Mouse (Mus musculus): ENCODE measurements around the gene Ifit1bl1. TPM values are rescaled to one million over a fixed set of nuclear protein-coding genes. Genes with fewer than 3 reads are reported as not detected.
"Not testable (repeated sequence)": the region's sequence is repeated elsewhere in the genome, so short reads cannot be mapped to it uniquely, and the experiment has no call there.

The Ifit1bl1 gene
- polyA plus RNA-seq, 1 experiment from 2014 or later: 0.42 TPM

DNA sequence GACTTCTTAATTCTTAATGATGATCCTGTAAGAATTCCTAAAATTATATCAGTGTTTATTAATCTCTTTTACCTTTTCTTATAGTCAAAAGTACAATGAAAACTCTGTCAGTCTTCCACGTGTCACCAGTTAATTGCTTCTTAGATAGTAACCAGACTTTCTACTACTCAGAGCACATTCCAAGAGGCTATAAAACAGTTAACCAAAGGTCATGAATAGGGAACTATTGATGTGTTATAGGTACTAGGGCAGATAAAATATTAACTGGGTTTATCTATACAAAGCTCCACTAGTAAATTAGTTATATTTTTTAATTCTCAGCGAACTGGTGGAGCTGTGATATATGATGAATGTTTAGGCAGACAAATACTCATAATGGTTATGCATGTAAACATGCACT, 25.7 kb upstream of the Ifit1bl1 start:
- Histone ChIP-seq H3K27ac (ENCODE audit: low read depth, low read length) (no peak overlapping the region), H3K4me2 (replicated peaks; ENCODE audit: low read depth, low read length) (no peak overlapping the region), H3K36me3 (ENCODE audit: control insufficient read depth, insufficient read depth, low read length) (no peaks in the 10 kb centered on the region), H3K4me3 (ENCODE audit: low read depth, low read length) (no peak overlapping the region), H3K27me3 (ENCODE audit: control insufficient read depth, insufficient read depth, low read length) (no peaks in the 10 kb centered on the region), H3K9ac (ENCODE audit: low read depth, low read length) (no peak overlapping the region), H3K4me1 (replicated peaks; ENCODE audit: control insufficient read depth, insufficient read depth, low read length) (no peaks in the 10 kb centered on the region), H3K9me3 (ENCODE audit: control insufficient read depth, low read length) (no peaks in the 10 kb centered on the region)
- no peak for ATAC-seq (ENCODE audit: low FRiP score)
- no peak for DNase-seq (ENCODE audit: low spot score)
- WGBS: 85% methylated on average over 2 of the region's 2 CpGs

- Histone ChIP-seq H3K9me3 (ENCODE audit: control insufficient read depth, low read length) (no peaks in the 10 kb centered on the region), H3K4me2 (replicated peaks; ENCODE audit: low read depth, low read length) (no peak overlapping the region), H3K27me3 (ENCODE audit: control insufficient read depth, insufficient read depth, low read length) (no peaks in the 10 kb centered on the region), H3K4me1 (replicated peaks; ENCODE audit: control insufficient read depth, insufficient read depth, low read length) (no peaks in the 10 kb centered on the region), H3K27ac (ENCODE audit: low read depth, low read length) (no peak overlapping the region), H3K36me3 (ENCODE audit: control insufficient read depth, insufficient read depth, low read length) (no peaks in the 10 kb centered on the region), H3K9ac (ENCODE audit: low read depth, low read length) (no peak overlapping the region), H3K4me3 (ENCODE audit: low read depth, low read length) (no peak overlapping the region)
- ATAC-seq (ENCODE audit: low FRiP score): no peak
- WGBS: 78% methylated on average over 4 of the region's 4 CpGs
- no peak for DNase-seq (ENCODE audit: low spot score)
These were observed 22.9 kb upstream of the Ifit1bl1 start for GRCm38 (mm10) chr19:34624663-34625062.

GRCm38 (mm10) chr19:34623781-34624180, 22.0 kb upstream of the Ifit1bl1 start:
- Histone ChIP-seq H3K9ac (ENCODE audit: low read depth, low read length) (no peak overlapping the region), H3K27me3 (ENCODE audit: control insufficient read depth, insufficient read depth, low read length) (no peaks in the 10 kb centered on the region), H3K36me3 (ENCODE audit: control insufficient read depth, insufficient read depth, low read length) (no peaks in the 10 kb centered on the region), H3K4me1 (replicated peaks; ENCODE audit: control insufficient read depth, insufficient read depth, low read length) (no peaks in the 10 kb centered on the region), H3K4me3 (ENCODE audit: low read depth, low read length) (no peak overlapping the region), H3K9me3 (ENCODE audit: control insufficient read depth, low read length) (no peaks in the 10 kb centered on the region), H3K27ac (ENCODE audit: low read depth, low read length) (no peak overlapping the region), H3K4me2 (replicated peaks; ENCODE audit: low read depth, low read length) (no peak overlapping the region)
- ATAC-seq (ENCODE audit: low FRiP score) (no peak), DNase-seq (ENCODE audit: low spot score) (no peak)
- 91% methylated on average over 6 of the region's 6 CpGs for WGBS

DNA sequence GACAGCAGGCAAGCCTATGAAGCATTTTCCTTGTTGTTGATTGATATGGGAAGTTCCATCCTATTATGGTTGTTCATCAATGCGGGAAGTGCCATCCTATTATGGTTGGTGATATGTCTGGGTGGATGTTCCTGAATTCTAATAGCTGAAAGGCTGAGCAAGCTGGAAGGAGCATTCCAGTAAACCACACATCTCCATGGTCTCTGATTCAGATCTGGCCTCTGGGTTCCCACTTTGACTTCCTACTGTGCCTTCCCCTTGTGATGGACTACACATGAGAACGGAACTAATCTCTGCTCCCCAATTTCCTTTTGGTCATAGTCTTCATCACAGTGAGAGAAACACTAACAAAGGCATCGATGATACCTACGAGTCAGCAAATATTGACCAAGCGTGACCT, 19.1 kb upstream of the Ifit1bl1 start:
- Histone ChIP-seq H3K36me3 (ENCODE audit: control insufficient read depth, insufficient read depth, low read length) (no peaks in the 10 kb centered on the region), H3K27me3 (ENCODE audit: control insufficient read depth, insufficient read depth, low read length) (no peaks in the 10 kb centered on the region), H3K9ac (ENCODE audit: low read depth, low read length) (no peak overlapping the region), H3K27ac (ENCODE audit: low read depth, low read length) (no peak overlapping the region), H3K4me3 (ENCODE audit: low read depth, low read length) (no peak overlapping the region), H3K4me2 (replicated peaks; ENCODE audit: low read depth, low read length) (no peak overlapping the region), H3K4me1 (replicated peaks; ENCODE audit: control insufficient read depth, insufficient read depth, low read length) (no peaks in the 10 kb centered on the region), H3K9me3 (ENCODE audit: control insufficient read depth, low read length) (no peaks in the 10 kb centered on the region)
- DNase-seq (ENCODE audit: low spot score) (no peak), ATAC-seq (ENCODE audit: low FRiP score) (no peak)
- WGBS: 97% methylated on average over 5 of the region's 5 CpGs

DNA sequence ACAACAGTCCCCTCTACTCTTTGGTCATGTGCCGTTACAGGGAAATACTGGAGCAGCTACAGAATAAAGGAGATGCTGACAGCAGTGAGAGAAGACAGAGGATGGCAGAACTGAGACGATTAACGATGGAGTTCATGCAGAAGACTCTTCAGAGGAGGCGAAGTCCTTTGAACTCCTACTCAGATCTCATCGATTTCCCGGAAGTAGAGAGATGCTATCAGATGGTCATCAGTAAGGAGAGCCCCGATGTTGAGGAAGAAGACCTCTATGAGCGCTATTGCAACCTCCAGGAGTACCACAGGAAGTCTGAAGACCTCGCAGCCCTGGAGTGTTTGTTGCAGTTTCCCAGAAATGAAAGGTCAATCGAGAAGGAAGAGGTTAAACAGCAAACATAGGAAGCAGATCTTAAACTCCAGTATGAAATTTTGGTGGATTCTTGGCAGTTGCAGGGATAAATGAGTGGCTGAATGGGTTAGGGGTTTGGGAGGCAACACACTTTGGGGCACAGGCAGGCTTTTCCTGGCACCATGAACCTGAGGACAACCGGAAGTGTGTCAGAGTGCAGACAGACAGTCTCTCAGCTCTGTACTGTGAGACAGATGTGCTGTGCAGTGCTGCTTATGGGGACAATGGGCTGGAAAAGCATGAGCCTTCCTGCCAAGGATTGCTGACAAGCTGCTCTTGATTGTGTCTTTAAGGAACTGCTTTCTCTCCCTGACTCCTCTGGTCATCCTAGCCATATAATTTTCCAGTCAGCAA, 10.7 kb upstream of the Ifit1bl1 start:
- DNase-seq (ENCODE audit: low spot score); H3K4me1 ChIP-seq (replicated peaks; ENCODE audit: control insufficient read depth, insufficient read depth, low read length); H3K4me2 ChIP-seq (replicated peaks; ENCODE audit: low read depth, low read length); H3K9me3 ChIP-seq (ENCODE audit: control insufficient read depth, low read length); H3K36me3 ChIP-seq (ENCODE audit: control insufficient read depth, insufficient read depth, low read length); ATAC-seq (ENCODE audit: low FRiP score); H3K27ac ChIP-seq (ENCODE audit: low read depth, low read length); H3K9ac ChIP-seq (ENCODE audit: low read depth, low read length); H3K27me3 ChIP-seq (ENCODE audit: control insufficient read depth, insufficient read depth, low read length); H3K4me3 ChIP-seq (ENCODE audit: low read depth, low read length): not testable (repeated sequence)
- WGBS: 83% methylated on average over 5 of the region's 11 CpGs

GRCm38 (mm10) chr19:34610118-34610517, 8.4 kb upstream of the Ifit1bl1 start:
- H3K4me3 ChIP-seq (ENCODE audit: low read depth, low read length); H3K4me1 ChIP-seq (replicated peaks; ENCODE audit: control insufficient read depth, insufficient read depth, low read length); DNase-seq (ENCODE audit: low spot score); H3K9me3 ChIP-seq (ENCODE audit: control insufficient read depth, low read length); H3K27ac ChIP-seq (ENCODE audit: low read depth, low read length); H3K36me3 ChIP-seq (ENCODE audit: control insufficient read depth, insufficient read depth, low read length); ATAC-seq (ENCODE audit: low FRiP score); H3K4me2 ChIP-seq (replicated peaks; ENCODE audit: low read depth, low read length); H3K27me3 ChIP-seq (ENCODE audit: control insufficient read depth, insufficient read depth, low read length); H3K9ac ChIP-seq (ENCODE audit: low read depth, low read length): not testable (repeated sequence)
- 82% methylated on average over 3 of the region's 3 CpGs for WGBS

DNA sequence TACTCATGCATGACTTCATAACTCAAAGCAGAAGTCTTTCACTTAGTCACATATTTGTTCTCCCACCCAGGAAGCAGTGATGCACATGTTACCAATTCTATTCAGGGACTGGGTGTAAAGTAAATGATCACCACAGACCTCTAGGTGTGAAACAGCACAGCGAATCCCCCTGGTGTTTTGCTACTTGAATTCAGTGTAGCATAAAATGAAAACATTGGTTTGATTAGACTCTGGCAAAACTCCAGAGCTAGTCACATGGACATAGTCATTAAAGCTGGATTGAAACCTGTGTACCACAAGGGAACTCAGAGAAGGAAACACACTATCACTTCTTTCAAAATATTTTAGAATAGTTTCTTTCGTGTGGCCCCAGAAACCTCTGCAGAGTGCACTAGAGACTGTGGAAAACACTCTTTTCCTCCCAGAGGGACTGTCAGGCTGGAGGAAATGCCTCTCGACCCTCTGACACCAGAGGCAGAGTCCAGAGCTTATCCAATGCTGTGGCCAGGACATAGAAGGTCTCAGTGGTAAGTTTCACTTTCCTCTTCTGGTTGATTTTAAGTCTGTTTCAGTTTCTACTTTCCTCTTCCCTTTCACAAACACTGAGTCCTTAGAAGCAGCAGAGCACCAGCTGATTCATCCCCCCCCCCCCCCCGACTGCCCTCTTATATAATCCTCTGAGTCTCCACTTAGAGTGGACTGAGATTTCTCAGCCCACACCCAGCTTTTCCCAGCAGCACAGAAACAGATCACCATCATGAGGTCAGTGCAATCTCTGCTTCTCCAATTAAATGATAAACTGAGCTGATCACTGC, 5.7 kb upstream of the Ifit1bl1 start, which contains the start of gene Ifit3b:
TSS of gene Ifit3b (plus strand) at position 734 of the 815 bp plus-strand sequence.
- DNase-seq (ENCODE audit: low spot score); H3K27me3 ChIP-seq (ENCODE audit: control insufficient read depth, insufficient read depth, low read length); H3K9ac ChIP-seq (ENCODE audit: low read depth, low read length); H3K4me3 ChIP-seq (ENCODE audit: low read depth, low read length); H3K9me3 ChIP-seq (ENCODE audit: control insufficient read depth, low read length); H3K4me2 ChIP-seq (replicated peaks; ENCODE audit: low read depth, low read length); ATAC-seq (ENCODE audit: low FRiP score); H3K4me1 ChIP-seq (replicated peaks; ENCODE audit: control insufficient read depth, insufficient read depth, low read length); H3K36me3 ChIP-seq (ENCODE audit: control insufficient read depth, insufficient read depth, low read length); H3K27ac ChIP-seq (ENCODE audit: low read depth, low read length): not testable (repeated sequence)
- 65% methylated on average over 4 of the region's 4 CpGs for WGBS

- WGBS: 90% methylated on average over 3 of the region's 3 CpGs
- DNase-seq (ENCODE audit: low spot score): no peak
- H3K9me3 ChIP-seq (ENCODE audit: control insufficient read depth, low read length): no peaks in the 10 kb centered on the region
- H3K9ac ChIP-seq (ENCODE audit: low read depth, low read length): no peak overlapping the region
- no peak overlapping the region for H3K4me2 ChIP-seq (replicated peaks; ENCODE audit: low read depth, low read length)
- no peak for ATAC-seq (ENCODE audit: low FRiP score)
- H3K4me3 ChIP-seq (ENCODE audit: low read depth, low read length): no peak overlapping the region
- no peak overlapping the region for H3K27ac ChIP-seq (ENCODE audit: low read depth, low read length)
- H3K27me3 ChIP-seq (ENCODE audit: control insufficient read depth, insufficient read depth, low read length): no peaks in the 10 kb centered on the region
- no peaks in the 10 kb centered on the region for H3K4me1 ChIP-seq (replicated peaks; ENCODE audit: control insufficient read depth, insufficient read depth, low read length)
- no peaks in the 10 kb centered on the region for H3K36me3 ChIP-seq (ENCODE audit: control insufficient read depth, insufficient read depth, low read length)
These were observed 3.7 kb upstream of the Ifit1bl1 start for GRCm38 (mm10) chr19:34605472-34605871.

DNA sequence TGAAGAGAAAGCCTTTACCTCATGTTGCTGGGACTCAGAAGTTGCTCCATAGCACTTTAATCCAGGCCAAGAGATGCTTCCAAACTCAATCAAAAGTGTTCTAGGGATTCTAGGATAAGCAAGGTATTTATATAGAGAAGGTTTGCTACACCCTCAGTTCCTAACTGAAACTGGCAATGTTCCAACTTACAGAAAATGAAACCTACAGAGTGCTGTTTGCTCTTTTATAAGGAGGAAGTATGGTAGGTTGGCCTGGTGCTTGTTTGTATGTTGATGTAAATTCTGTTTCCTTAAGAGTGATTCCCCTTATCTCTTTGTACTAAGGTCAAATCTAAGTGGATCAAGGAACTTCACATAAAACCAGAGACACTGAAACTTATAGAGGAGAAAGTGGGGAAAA, 2.5 kb downstream of the Ifit1bl1 start:
- H3K9ac ChIP-seq (ENCODE audit: low read depth, low read length); H3K27me3 ChIP-seq (ENCODE audit: control insufficient read depth, insufficient read depth, low read length); ATAC-seq (ENCODE audit: low FRiP score); H3K4me1 ChIP-seq (replicated peaks; ENCODE audit: control insufficient read depth, insufficient read depth, low read length); DNase-seq (ENCODE audit: low spot score); H3K9me3 ChIP-seq (ENCODE audit: control insufficient read depth, low read length); H3K4me2 ChIP-seq (replicated peaks; ENCODE audit: low read depth, low read length); H3K4me3 ChIP-seq (ENCODE audit: low read depth, low read length); H3K36me3 ChIP-seq (ENCODE audit: control insufficient read depth, insufficient read depth, low read length); H3K27ac ChIP-seq (ENCODE audit: low read depth, low read length): not testable (repeated sequence)

Measured in hindbrain, embryonic 11.5 days (tissue).